17 mouse cellular contexts compared by ENCODE assay signal in genomic region chr5:20055000-20055399, GRCm38 (mm10).
DNase-seq lines count a peak whose midpoint lies in the region; TF ChIP-seq lines count a peak whose summit lies in the region.
"Had no signal": no experiment of that assay in that cellular context is flagged by ENCODE, and none has a peak within 500 bp of the region (broad histone marks: within the 10 kb centered on the region; RNA-seq: fewer than 3 reads in every experiment).

No protein-coding gene starts in this region.

- TF ChIP-seq POLR2A in CH12.LX (IDR thresholded peaks at IDR 0.05; ENCODE audit: low read depth, low read length): no peak

- peaks cover 0 to 18% of the 10 kb centered on the region in 2 experiments; a peak in 3 of 4 replicates for H3K4me1 ChIP-seq in CH12.LX (ENCODE audit: control insufficient read depth in 1 of 2, insufficient read depth in 2 of 2)

- no peaks in the 10 kb centered on the region for H3K27me3 ChIP-seq in CH12.LX (replicated peaks)

- no peaks in the 10 kb centered on the region for H3K9me3 ChIP-seq in CH12.LX (replicated peaks; ENCODE audit: low read length)
- H3K9me3 ChIP-seq: G1E had no signal

- in situ Hi-C loops in CH12.LX (cut with MboI; ENCODE audit: low pct_ligation_motif_present, low pct_unique_long_range_greater_than_20kb, low sequenced_read_pairs): no loop called here

- no peak for TF ChIP-seq CTCF in layer of hippocampus, adult 2 months (conservative IDR thresholded peaks at IDR 0.05)
- no peak for TF ChIP-seq CTCF in CH12.LX (conservative IDR thresholded peaks at IDR 0.05 in 1 of 2, IDR thresholded peaks at IDR 0.05 in 1 of 2; ENCODE audit: low read depth in 2 of 2, low read length in 2 of 2)

- H3K27ac ChIP-seq in layer of hippocampus, adult 2 months: peak overlapping the region; percentile 85; the same call in 1 of the 2 replicates
- no peak overlapping the region for H3K27ac ChIP-seq in CH12.LX (ENCODE audit: insufficient read depth, low read depth)

- H3K4me3 ChIP-seq in layer of hippocampus, adult 2 months: no peak overlapping the region
- no peak overlapping the region for H3K4me3 ChIP-seq in CH12.LX (replicated peaks in 1 of 3; ENCODE audit: low read depth in 2 of 3, low read length in 2 of 3, poor library complexity in 1 of 3)

- H3K9ac ChIP-seq in CH12.LX (ENCODE audit: insufficient read depth, low read depth): no peak overlapping the region

- dilution Hi-C loops in CH12.LX (cut with MboI; ENCODE audit: extremely low pct_ligation_motif_present, extremely low pct_unique_long_range_greater_than_20kb, low sequenced_read_pairs): no loop called here

- no peak for TF ChIP-seq RAD21 in CH12.LX (IDR thresholded peaks at IDR 0.05; ENCODE audit: low read depth, low read length)

- no peaks in the 10 kb centered on the region for H3K36me3 ChIP-seq in CH12.LX (replicated peaks in 1 of 2; ENCODE audit: control insufficient read depth in 1 of 2, insufficient read depth in 1 of 2, low read length in 1 of 2)
- H3K36me3 ChIP-seq: G1E had no signal

- no peak for DNase-seq in layer of hippocampus, adult 2 months (ENCODE audit: low spot score in 2 of 2)
- DNase-seq in layer of hippocampus, adult 18-20 months (ENCODE audit: low spot score in 2 of 2): no peak
- peak; percentile 3 for DNase-seq in 3T3-L1 (ENCODE audit: low read depth, low spot score)
- DNase-seq in CH12.LX (ENCODE audit: extremely low read depth): peak; percentile 78
- DNase-seq in retina, postnatal 1 day: no peak
- DNase-seq in adrenal gland, postnatal 25 days: no peak
- DNase-seq: adrenal gland, adult 8-10 months; adrenal gland, postnatal 10 days; adrenal gland, postnatal 14 days; B cell, adult 2 months; cerebellum, adult 11 months; cerebellum, adult 11-12 months; cerebellum, adult 18-20 months; cerebellum, adult 2 months; cerebellum, adult 8-10 months; cerebellum, adult 9-10 months had no signal

- H3K4me2 ChIP-seq in CH12.LX (ENCODE audit: insufficient read depth, low read depth, poor library complexity, severe bottlenecking): no peak overlapping the region

- H3K79me2 ChIP-seq in CH12.LX (replicated peaks; ENCODE audit: control insufficient read depth, extremely low read depth, insufficient read depth, poor library complexity, severe bottlenecking): no peaks in the 10 kb centered on the region

- peak; percentile 91 for TF ChIP-seq EP300 in CH12.LX (IDR thresholded peaks at IDR 0.05; ENCODE audit: low read length)

TF ChIP-seq in CH12.LX, 34 proteins besides CTCF, POLR2A, EP300 and RAD21:
- TF ChIP-seq MAX (IDR thresholded peaks at IDR 0.05; ENCODE audit: low read length): no peak
- TF ChIP-seq ZNF384 (IDR thresholded peaks at IDR 0.05; ENCODE audit: low read depth, low read length): peak; percentile 96
- TF ChIP-seq JUN (IDR thresholded peaks at IDR 0.05; ENCODE audit: insufficient read depth, low read depth, low read length): peak; percentile 86
- TF ChIP-seq IRF4 (IDR thresholded peaks at IDR 0.05; ENCODE audit: low read depth, low read length): peak; percentile 83
- no peak for TF ChIP-seq SMC3 (IDR thresholded peaks at IDR 0.05; ENCODE audit: low read depth, low read length)
- 0 out of 2 replicates have a peak, but pooled peaks have one; percentile 29 for TF ChIP-seq MAFK (IDR thresholded peaks at IDR 0.05; ENCODE audit: insufficient replicate concordance, low read length)
- TF ChIP-seq JUND (conservative IDR thresholded peaks at IDR 0.05; ENCODE audit: low read depth, low read length): peak; percentile 88
- TF ChIP-seq ETS1 (conservative IDR thresholded peaks at IDR 0.05; ENCODE audit: low read depth, low read length): peak; percentile 53; the same call in 1 of the 2 replicates
- TF ChIP-seq KAT2A (IDR thresholded peaks at IDR 0.05; ENCODE audit: insufficient replicate concordance, low read length): 0 out of 2 replicates have a peak, but pooled peaks have one; percentile 44
- no peak for TF ChIP-seq MAZ (IDR thresholded peaks at IDR 0.05; ENCODE audit: low read depth, low read length)
- TF ChIP-seq BHLHE40 (IDR thresholded peaks at IDR 0.05; ENCODE audit: low read depth, low read length): 0 out of 2 replicates have a peak, but pooled peaks have one; percentile 20
TF ChIP-seq in CH12.LX: peak in this region for 8.

Comparison
In these comparisons a context has a peak if more than half of its experiments do, and no peak if none do; other contexts are left out.
1. DNase-seq: peak in 3T3-L1 (single experiment) and CH12.LX (single experiment); none in layer of hippocampus, adult 2 months (0 of 2), layer of hippocampus, adult 18-20 months (0 of 2), retina, postnatal 1 day (single experiment) and adrenal gland, postnatal 25 days (single experiment).